Mouse (Mus musculus) MEL (cell line): ENCODE data around the gene Mkln1. TPM values are rescaled to one million over a fixed set of nuclear protein-coding genes. Genes with fewer than 3 reads are reported as not detected.

Experiments
- DNase-seq: peaks from one replicate; pipeline ENCODE4 v3.0.0; 2011; ENCODE audit warnings: low read depth, low spot score
- H3K27ac ChIP-seq: 2 replicates; pipeline ENCODE4 v1.5.1; 2012; ENCODE audit warnings: low read depth, mild to moderate bottlenecking, control low read depth, low read length, moderate library complexity; ENCODE audit not compliant: control insufficient read depth
- H3K27me3 ChIP-seq, 2 experiments: fragments of 150-350 bp in 1 of 2; sonication (generic) in 1 of 2; 2 replicates each; pipeline ENCODE4 v1.6.1; 2012; ENCODE audit warnings: low read length in 2 of 2, mild to moderate bottlenecking in 2 of 2, improper control_type of control experiment in 1 of 2, moderate library complexity in 1 of 2; ENCODE audit not compliant: insufficient read depth in 2 of 2, control insufficient read depth in 1 of 2
- H3K36me3 ChIP-seq, 2 experiments: 2 replicates each; pipeline ENCODE4 v1.6.1; 2012 to 2014; ENCODE audit warnings: low read length in 2 of 2, improper control_type of control experiment in 1 of 2, inconsistent platforms in 1 of 2, mild to moderate bottlenecking in 1 of 2; ENCODE audit not compliant: insufficient read depth in 2 of 2, control insufficient read depth in 1 of 2
- H3K4me1 ChIP-seq, 2 experiments: fragments of 150-350 bp in 1 of 2; sonication (generic) in 1 of 2; 2 replicates each; pipeline ENCODE4 v1.6.1; 2012; ENCODE audit warnings: low read length in 2 of 2, improper control_type of control experiment in 1 of 2, mild to moderate bottlenecking in 1 of 2; ENCODE audit not compliant: insufficient read depth in 2 of 2, control insufficient read depth in 1 of 2
- H3K4me3 ChIP-seq, 2 experiments: fragments of 150-350 bp in 1 of 2; sonication (generic) in 1 of 2; 2 replicates each; pipeline ENCODE4 v1.5.1; 2012; ENCODE audit warnings: low read depth in 2 of 2, low read length in 2 of 2, mild to moderate bottlenecking in 2 of 2, moderate library complexity in 2 of 2, control low read depth in 1 of 2, improper control_type of control experiment in 1 of 2; ENCODE audit not compliant: control insufficient read depth in 1 of 2, insufficient read depth in 1 of 2
- H3K79me2 ChIP-seq: 2 replicates; pipeline ENCODE4 v1.6.1; 2012; ENCODE audit warnings: mild to moderate bottlenecking, low read length, moderate library complexity; ENCODE audit not compliant: control insufficient read depth, poor library complexity, insufficient read depth
- H3K9ac ChIP-seq: 2 replicates; pipeline ENCODE4 v1.6.1; 2012; ENCODE audit warnings: low read depth, mild to moderate bottlenecking, control low read depth, low read length, moderate library complexity; ENCODE audit not compliant: control insufficient read depth, poor library complexity, severe bottlenecking
- H3K9me3 ChIP-seq: fragments of 150-350 bp; sonication (generic); replicated peaks from 2 replicates; pipeline ENCODE4 v1.6.1; 2012; ENCODE audit warnings: mild to moderate bottlenecking, low read length, improper control_type of control experiment, moderate library complexity; ENCODE audit not compliant: insufficient read depth
- BHLHE40 ChIP-seq: IDR thresholded peaks from 2 replicates; pipeline ENCODE4 v1.6.1; 2012; ENCODE audit warnings: low read depth, mild to moderate bottlenecking, inconsistent platforms, low read length, improper control_type of control experiment, borderline replicate concordance
- E2F4 ChIP-seq: IDR thresholded peaks from 2 replicates; pipeline ENCODE4 v1.6.1; 2011; ENCODE audit warnings: low read depth, low read length, improper control_type of control experiment, borderline replicate concordance
- EP300 ChIP-seq, 2 experiments: IDR thresholded peaks; 2 replicates each; pipeline ENCODE4 v1.6.1; 2011; ENCODE audit warnings: improper control_type of control experiment in 2 of 2, low read length in 2 of 2, low read depth in 1 of 2, mild to moderate bottlenecking in 1 of 2
- ETS1 ChIP-seq: IDR thresholded peaks from 2 replicates; pipeline ENCODE4 v1.6.1; 2012; ENCODE audit warnings: low read depth, mild to moderate bottlenecking, inconsistent platforms, low read length, improper control_type of control experiment, moderate library complexity
- GABPA ChIP-seq: IDR thresholded peaks from 2 replicates; pipeline ENCODE4 v1.6.1; 2012; ENCODE audit warnings: low read depth, mild to moderate bottlenecking, inconsistent platforms, low read length, improper control_type of control experiment, moderate library complexity
- GATA1 ChIP-seq: IDR thresholded peaks from 2 replicates; pipeline ENCODE4 v1.6.1; 2011; ENCODE audit warnings: low read depth, low read length, improper control_type of control experiment
- JUND ChIP-seq: IDR thresholded peaks from 2 replicates; pipeline ENCODE4 v1.6.1; 2011; ENCODE audit warnings: low read depth, mild to moderate bottlenecking, improper control_type of control experiment, low read length
- KAT2A ChIP-seq: conservative IDR thresholded peaks from 2 replicates; pipeline ENCODE4 v1.6.1; 2012; ENCODE audit warnings: low read depth, low read length, improper control_type of control experiment, inconsistent platforms
- MAFK ChIP-seq: IDR thresholded peaks from 2 replicates; pipeline ENCODE4 v1.6.1; 2011; ENCODE audit warnings: low read depth, mild to moderate bottlenecking, low read length, improper control_type of control experiment, borderline replicate concordance
- MAX ChIP-seq: IDR thresholded peaks from 2 replicates; pipeline ENCODE4 v1.6.1; 2011; ENCODE audit warnings: low read length, improper control_type of control experiment
- MAZ ChIP-seq: IDR thresholded peaks from 2 replicates; pipeline ENCODE4 v1.6.1; 2012; ENCODE audit warnings: low read depth, mild to moderate bottlenecking, inconsistent platforms, low read length, improper control_type of control experiment
- MEF2A ChIP-seq: IDR thresholded peaks from 2 replicates; pipeline ENCODE4 v1.6.1; 2014; ENCODE audit warnings: low read depth, mild to moderate bottlenecking, inconsistent platforms, low read length, improper control_type of control experiment; ENCODE audit not compliant: poor library complexity, insufficient replicate concordance, severe bottlenecking; ENCODE audit errors: extremely low read depth
- MYB ChIP-seq: IDR thresholded peaks from 2 replicates; pipeline ENCODE4 v1.6.1; 2011; ENCODE audit warnings: mild to moderate bottlenecking, low read depth, low read length, improper control_type of control experiment
- MYC ChIP-seq: IDR thresholded peaks from 2 replicates; pipeline ENCODE4 v1.6.1; 2011; ENCODE audit warnings: low read depth, mild to moderate bottlenecking, low read length, improper control_type of control experiment, moderate library complexity
- NELFE ChIP-seq: IDR thresholded peaks from 2 replicates; pipeline ENCODE4 v1.6.1; 2011; ENCODE audit warnings: low read depth, low read length, improper control_type of control experiment
- POLR2A ChIP-seq, 2 experiments: IDR thresholded peaks; 2 replicates each; pipeline ENCODE4 v1.6.1; 2011 to 2012; ENCODE audit warnings: low read length in 2 of 2, mild to moderate bottlenecking in 2 of 2, control low read depth in 1 of 2, improper control_type of control experiment in 1 of 2, low read depth in 1 of 2, moderate library complexity in 1 of 2; ENCODE audit not compliant: control insufficient read depth in 1 of 2, insufficient read depth in 1 of 2, poor library complexity in 1 of 2
- RAD21 ChIP-seq: IDR thresholded peaks from 2 replicates; pipeline ENCODE4 v1.6.1; 2011; ENCODE audit warnings: mild to moderate bottlenecking, low read depth, low read length, improper control_type of control experiment
- RCOR1 ChIP-seq: IDR thresholded peaks from 2 replicates; pipeline ENCODE4 v1.6.1; 2012; ENCODE audit warnings: low read depth, mild to moderate bottlenecking, inconsistent platforms, low read length, improper control_type of control experiment
- TAL1 ChIP-seq: IDR thresholded peaks from 2 replicates; pipeline ENCODE4 v1.6.1; 2012; ENCODE audit warnings: mild to moderate bottlenecking, inconsistent platforms, low read length, moderate library complexity, mixed read lengths
- TBP ChIP-seq: IDR thresholded peaks from 2 replicates; pipeline ENCODE4 v1.8.0; 2011; ENCODE audit warnings: low read depth, low read length, improper control_type of control experiment
- TCF12 ChIP-seq: IDR thresholded peaks from 2 replicates; pipeline ENCODE4 v1.6.1; 2014; ENCODE audit warnings: low read depth, mild to moderate bottlenecking, inconsistent platforms, low read length, improper control_type of control experiment, moderate library complexity
- USF1 ChIP-seq: IDR thresholded peaks from 2 replicates; pipeline ENCODE4 v1.6.1; 2014; ENCODE audit warnings: low read depth, mild to moderate bottlenecking, inconsistent platforms, low read length, improper control_type of control experiment, moderate library complexity
- USF2 ChIP-seq, 2 experiments: IDR thresholded peaks; 2 replicates each; pipeline ENCODE4 v1.6.1; 2011 to 2012; ENCODE audit warnings: improper control_type of control experiment in 2 of 2, low read length in 2 of 2, borderline replicate concordance in 1 of 2, inconsistent platforms in 1 of 2, low read depth in 1 of 2, mild to moderate bottlenecking in 1 of 2; ENCODE audit not compliant: insufficient read depth in 1 of 2
- ZC3H11A ChIP-seq: IDR thresholded peaks from 2 replicates; pipeline ENCODE4 v1.6.1; 2012; ENCODE audit warnings: low read depth, mild to moderate bottlenecking, inconsistent platforms, low read length, improper control_type of control experiment
- ZMIZ1 ChIP-seq: IDR thresholded peaks from 2 replicates; pipeline ENCODE4 v1.6.1; 2012; ENCODE audit warnings: low read depth, mild to moderate bottlenecking, inconsistent platforms, low read length, improper control_type of control experiment, moderate library complexity
- polyA plus RNA-seq, 2 experiments: library from polyadenylated mRNA; stranded (reverse) in 1 of 2; unstranded in 1 of 2; fragments of >175 nt in 1 of 2; fragments of >200 nt in 1 of 2; gene quantifications; 2 replicates each; pipeline versions ENCODE4 v1.2.1 to v1.2.4; 2012; ENCODE audit warnings: low replicate concordance in 2 of 2, low read depth in 1 of 2; ENCODE audit not compliant: insufficient read length in 2 of 2, insufficient read depth in 1 of 2, missing spikeins in 1 of 2
- total RNA-seq: library from RNA; depleted of rRNA; stranded (reverse); fragments of 300-350 nt; gene quantifications from 2 replicates; pipeline ENCODE4 v1.2.3, GENCODE M21; 2012

Gene Mkln1
- total and polyA plus RNA-seq, 3 experiments: 115 to 187 (median 135) TPM

DNA sequence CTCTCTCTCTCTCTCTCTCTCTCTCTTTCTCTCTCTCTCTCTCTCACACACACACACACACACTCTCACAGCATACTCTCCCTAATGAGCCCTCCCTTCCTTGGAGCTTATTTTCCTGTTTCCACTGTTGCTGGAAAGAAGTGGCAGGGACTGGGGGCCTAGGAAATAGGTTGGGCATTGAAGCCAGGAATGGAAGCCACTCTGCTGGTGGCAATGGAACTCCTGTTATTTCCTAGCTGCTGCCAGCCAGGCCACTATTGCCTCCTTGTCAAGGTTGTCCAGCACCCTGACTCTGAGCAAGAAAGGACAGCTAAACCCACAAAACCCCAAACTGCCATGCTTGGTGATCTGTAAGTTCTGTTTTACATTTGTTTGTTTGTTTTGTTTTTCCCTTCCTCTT, 15.0 kb downstream of the Mkln1 start:
- no peak overlapping the region for H3K27ac ChIP-seq
- H3K9ac ChIP-seq: no peak overlapping the region
- H3K4me3 ChIP-seq: no peak overlapping the region
- H3K4me1 ChIP-seq: peaks cover 9 to 18% of the 10 kb centered on the region in 2 experiments
- no peaks in the 10 kb centered on the region for H3K9me3 ChIP-seq
- peaks cover 2 to 26% of the 10 kb centered on the region in 2 experiments; a peak in 2 of 4 replicates for H3K36me3 ChIP-seq
- no peak for DNase-seq
- no peaks in the 10 kb centered on the region for H3K27me3 ChIP-seq
- TF ChIP-seq MAFK: no peak
- TF ChIP-seq MEF2A: no peak
- TF ChIP-seq TAL1: no peak
- no peak for TF ChIP-seq USF1
- no peak for TF ChIP-seq USF2 (IDR thresholded peaks at IDR 0.05; ENCODE audit: borderline replicate concordance in 1 of 2, insufficient read depth in 1 of 2, low read depth in 1 of 2, low read length in 2 of 2)
- TF ChIP-seq MYC: no peak
- H3K79me2 ChIP-seq: peaks cover 63% of the 10 kb centered on the region

DNA sequence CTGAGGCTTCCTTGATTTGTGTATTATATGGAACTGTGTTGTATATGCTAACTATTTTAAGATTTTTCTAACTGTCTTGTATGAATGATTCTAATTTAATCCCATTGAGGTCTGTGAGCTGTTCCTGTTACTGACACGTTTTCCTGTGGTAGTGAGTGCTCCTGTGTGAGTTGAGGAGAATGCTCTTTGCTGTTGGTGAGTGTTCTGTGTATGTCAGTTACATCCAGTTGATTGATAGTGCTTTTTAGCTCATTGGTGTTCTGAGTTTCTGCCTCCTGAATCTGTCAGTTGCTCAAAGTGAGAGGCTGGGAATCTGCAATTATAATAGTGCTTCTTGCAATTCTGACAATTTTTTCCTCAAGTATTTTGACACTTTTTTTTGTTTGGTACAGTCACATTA, 15.8 kb downstream of the Mkln1 start:
- H3K27me3 ChIP-seq: no peaks in the 10 kb centered on the region
- peaks cover 59% of the 10 kb centered on the region for H3K79me2 ChIP-seq
- H3K27ac ChIP-seq: no peak overlapping the region
- TF ChIP-seq ETS1: no peak
- TF ChIP-seq TBP: no peak
- TF ChIP-seq E2F4: no peak
- no peak for TF ChIP-seq TAL1
- no peak for TF ChIP-seq MAX
- TF ChIP-seq MAZ: no peak
- TF ChIP-seq ZC3H11A: no peak
- TF ChIP-seq GABPA: no peak
- no peak for TF ChIP-seq EP300 (IDR thresholded peaks at IDR 0.05; ENCODE audit: low read depth in 1 of 2, low read length in 2 of 2)
- H3K4me1 ChIP-seq: peaks cover 8 to 18% of the 10 kb centered on the region in 2 experiments
- no peak overlapping the region for H3K4me3 ChIP-seq
- DNase-seq: no peak
- H3K36me3 ChIP-seq: peaks cover 2 to 26% of the 10 kb centered on the region in 2 experiments; a peak in 2 of 4 replicates
- no peaks in the 10 kb centered on the region for H3K9me3 ChIP-seq
- H3K9ac ChIP-seq: no peak overlapping the region

DNA sequence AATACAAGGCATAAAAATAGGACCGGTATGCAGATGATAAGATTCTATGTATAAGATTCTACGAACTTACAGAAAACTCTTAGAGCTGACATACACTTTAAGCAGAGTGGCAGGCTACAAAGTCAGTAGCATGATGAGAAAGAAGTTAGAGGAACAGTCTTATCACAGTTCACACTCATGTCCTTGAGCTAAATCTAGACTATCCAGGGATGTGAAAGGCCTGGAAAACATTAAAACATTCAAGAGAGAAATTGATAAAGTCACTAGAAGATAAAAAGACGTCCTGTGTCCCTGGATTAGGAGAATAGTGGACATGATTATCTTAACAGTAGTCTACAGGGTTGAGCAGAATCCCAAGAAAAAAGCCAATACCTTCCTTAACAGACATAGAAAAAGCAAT, 26.9 kb downstream of the Mkln1 start:
- Histone ChIP-seq H3K4me3 (no peak overlapping the region), H3K27ac (no peak overlapping the region), H3K4me1 (peaks cover 2 to 5% of the 10 kb centered on the region in 2 experiments; a peak in 2 of 4 replicates), H3K9ac (no peak overlapping the region), H3K9me3 (no peaks in the 10 kb centered on the region), H3K79me2 (0 out of 2 replicates have a peak, but pooled peaks cover 2% of the 10 kb centered on the region), H3K27me3 (no peaks in the 10 kb centered on the region), H3K36me3 (peaks cover 15 to 16% of the 10 kb centered on the region in 2 experiments)
- DNase-seq: no peak
- TF ChIP-seq KAT2A (no peak), RAD21 (no peak), TCF12 (peak; percentile 53; the same call in 1 of the 2 replicates), RCOR1 (no peak), ZMIZ1 (no peak), MAZ (no peak), BHLHE40 (no peak), MYB (no peak), TAL1 (peak; percentile 19; the same call in 1 of the 2 replicates), EP300 (IDR thresholded peaks at IDR 0.05; ENCODE audit: low read depth in 1 of 2, low read length in 2 of 2) (peak; percentile 44 to 58; a peak in 2 of 4 replicates), TBP (no peak), NELFE (no peak), JUND (no peak), GATA1 (peak; percentile 33; the same call in 1 of the 2 replicates), POLR2A (IDR thresholded peaks at IDR 0.05; ENCODE audit: control insufficient read depth in 1 of 2, insufficient read depth in 1 of 2, low read depth in 1 of 2, low read length in 2 of 2, poor library complexity in 1 of 2) (no peak), MYC (no peak)
